Mouse (Mus musculus): ENCODE measurements around the gene Ugt2b37. TPM values are rescaled to one million over a fixed set of nuclear protein-coding genes. Genes with fewer than 3 reads are reported as not detected.

The Ugt2b37 gene
- polyA plus RNA-seq (2012; fragmentation: generic; extraction: Trizol) = not detected

GRCm38 (mm10) chr5:87254676-87255075 lies at the start of gene Ugt2b37:
Ugt2b37 (minus strand) TSS chr5:87254804.

Other genes starting within 250 kb of the Ugt2b37 start
- gene Ugt2b36, start 162.2 kb downstream of the Ugt2b37 start, polyA plus RNA-seq (2012; fragmentation: generic; extraction: Trizol) = not detected
- not detected for gene Ugt2b5, start 114.5 kb downstream of the Ugt2b37 start, polyA plus RNA-seq (2012; fragmentation: generic; extraction: Trizol)
- gene Ugt2a3, start 82.4 kb upstream of the Ugt2b37 start, polyA plus RNA-seq (2012; fragmentation: generic; extraction: Trizol) = not detected
- gene Ugt2b38, start 169.4 kb upstream of the Ugt2b37 start, polyA plus RNA-seq (2012; fragmentation: generic; extraction: Trizol) = not detected
- not detected for gene Ugt2a2, start 227.5 kb upstream of the Ugt2b37 start, polyA plus RNA-seq (2012; fragmentation: generic; extraction: Trizol)
- gene Gm43638, start 232.0 kb upstream of the Ugt2b37 start, polyA plus RNA-seq (2012; fragmentation: generic; extraction: Trizol) = not detected
- gene Ugt2a1, start 236.1 kb upstream of the Ugt2b37 start, polyA plus RNA-seq (2012; fragmentation: generic; extraction: Trizol) = not detected